Mouse (Mus musculus) bone marrow, adult 2 months (tissue): ENCODE measurements around the gene Prodh2.

Experiments
- CTCF ChIP-seq: fragments of 200-500 bp; IDR thresholded peaks from 2 replicates; pipeline ENCODE4 v1.5.1; 2011; ENCODE audit warnings: low read length, control low read depth; ENCODE audit not compliant: control insufficient read depth, insufficient read depth
- POLR2A ChIP-seq: fragments of 200-500 bp; IDR thresholded peaks from 2 replicates; pipeline ENCODE4 v1.6.1; 2011; ENCODE audit warnings: low read depth, mild to moderate bottlenecking, control low read depth, low read length, borderline replicate concordance; ENCODE audit not compliant: control insufficient read depth

DNA sequence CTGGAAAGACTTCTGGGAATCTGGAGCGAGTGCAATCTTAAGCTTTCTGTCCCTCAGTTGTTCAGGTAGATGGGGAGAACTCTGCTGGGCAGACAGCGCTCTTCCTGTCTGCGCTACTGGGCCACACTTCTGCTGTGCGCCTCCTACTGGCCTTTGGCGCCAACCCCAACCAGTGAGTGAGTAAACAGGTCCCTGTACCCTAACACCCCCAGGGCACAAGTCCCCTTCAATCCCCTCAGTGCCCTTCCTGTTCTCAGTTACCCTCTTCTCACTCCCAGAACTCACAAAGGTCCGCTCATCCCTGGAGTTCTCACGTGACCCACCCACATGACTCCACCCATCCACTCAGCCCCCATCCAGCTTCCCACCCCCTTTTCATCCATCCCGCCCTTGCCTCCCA, 24.9 kb downstream of the Prodh2 start:
- TF ChIP-seq POLR2A = no peak
- TF ChIP-seq CTCF = no peak
